Mouse (Mus musculus) kidney, adult 11 months (tissue): Measurements from ENCODE around the gene Nat10.

Source experiments
- DNase-seq: peaks from one replicate; pipeline ENCODE4 v3.0.0; 2022

Gene Nat10

GRCm38 (mm10) chr2:103690425-103690824 is 70.6 kb downstream of the Nat10 start:
- no peak for DNase-seq

GRCm38 (mm10) chr2:103687888-103688287 is 73.2 kb downstream of the Nat10 start:
- DNase-seq = no peak

- no peak for DNase-seq
These were observed 73.9 kb downstream of the Nat10 start for GRCm38 (mm10) chr2:103687143-103687542.

- no peak for DNase-seq
These were observed 75.5 kb downstream of the Nat10 start for GRCm38 (mm10) chr2:103685581-103685980.

- DNase-seq = no peak
These were observed 76.0 kb downstream of the Nat10 start for GRCm38 (mm10) chr2:103684926-103685577.

GRCm38 (mm10) chr2:103684431-103684830 is 76.6 kb downstream of the Nat10 start:
- DNase-seq = no peak

GRCm38 (mm10) chr2:103682927-103683442 is 78.1 kb downstream of the Nat10 start:
- no peak for DNase-seq

- no peak for DNase-seq
These were observed 78.8 kb downstream of the Nat10 start for GRCm38 (mm10) chr2:103682261-103682722.

- DNase-seq = no peak
These were observed 79.9 kb downstream of the Nat10 start for GRCm38 (mm10) chr2:103681149-103681548.

GRCm38 (mm10) chr2:103680364-103681110 is 80.5 kb downstream of the Nat10 start:
- no peak for DNase-seq

GRCm38 (mm10) chr2:103678433-103678832 is 82.6 kb downstream of the Nat10 start:
- no peak for DNase-seq

GRCm38 (mm10) chr2:103677614-103678369 is 83.3 kb downstream of the Nat10 start:
- no peak for DNase-seq

- no peak for DNase-seq
These were observed 84.3 kb downstream of the Nat10 start for GRCm38 (mm10) chr2:103676808-103677207.

- DNase-seq = no peak
These were observed 85.7 kb downstream of the Nat10 start for GRCm38 (mm10) chr2:103675391-103675790.

- DNase-seq = no peak
These were observed 87.5 kb downstream of the Nat10 start for GRCm38 (mm10) chr2:103673609-103674008.

- DNase-seq = no peak
These were observed 88.4 kb downstream of the Nat10 start for GRCm38 (mm10) chr2:103672573-103673119.
